Mouse (Mus musculus) heart, embryonic 11.5 days (tissue): Measurements from ENCODE around the gene Dlx5. TPM values are rescaled to one million over a fixed set of nuclear protein-coding genes. Genes with fewer than 3 reads are reported as not detected.

Experiments
- ATAC-seq: fragments of 200-750 bp; cut with Nextera tagmentation; replicated peaks from 2 replicates; pipeline ENCODE4 v1.8.0; 2017; ENCODE audit warnings: moderate library complexity; ENCODE audit not compliant: insufficient number of reproducible peaks, low FRiP score, low TSS enrichment
- H3K27ac ChIP-seq: fragments of 300-500 bp; sonication (generic); 2 replicates; pipeline ENCODE4 v1.5.1; 2014; ENCODE audit warnings: mild to moderate bottlenecking, low read depth, low read length
- H3K27me3 ChIP-seq: fragments of 300-500 bp; sonication (generic); 2 replicates; pipeline ENCODE4 v1.6.1; 2014; ENCODE audit warnings: mild to moderate bottlenecking, low read length, mixed read lengths; ENCODE audit not compliant: control insufficient read depth, insufficient read depth
- H3K36me3 ChIP-seq: fragments of 300-500 bp; sonication (generic); 2 replicates; pipeline ENCODE4 v1.6.1; 2014; ENCODE audit warnings: mild to moderate bottlenecking, low read length, moderate library complexity, mixed read lengths; ENCODE audit not compliant: control insufficient read depth, insufficient read depth
- H3K4me1 ChIP-seq: fragments of 300-500 bp; sonication (generic); 2 replicates; pipeline ENCODE4 v1.6.1; 2014; ENCODE audit warnings: low read length; ENCODE audit not compliant: control insufficient read depth, insufficient read depth
- H3K4me2 ChIP-seq: fragments of 300-500 bp; sonication (generic); 2 replicates; pipeline ENCODE4 v1.6.1; 2014; ENCODE audit warnings: mild to moderate bottlenecking, moderate library complexity
- H3K4me3 ChIP-seq: fragments of 300-500 bp; sonication (generic); 2 replicates; pipeline ENCODE4 v1.5.1; 2014; ENCODE audit warnings: low read depth, low read length
- H3K9ac ChIP-seq: fragments of 300-500 bp; sonication (generic); 2 replicates; pipeline ENCODE4 v1.6.1; 2014; ENCODE audit warnings: mild to moderate bottlenecking, low read depth, low read length, moderate library complexity
- H3K9me3 ChIP-seq: fragments of 300-500 bp; sonication (generic); replicated peaks from 2 replicates; pipeline ENCODE4 v1.6.1; 2016; ENCODE audit warnings: low read length; ENCODE audit not compliant: control insufficient read depth
- WGBS: fragments of 180-500 bp; shearing (Covaris S2); extraction: QIAGEN DNeasy Blood & Tissue Kit; methylation state at CpG from one replicate; pipeline ENCODE4 v1.1.7; 2014; ENCODE audit not compliant: insufficient replicate concordance; 5-methylcytosine and 5-hydroxymethylcytosine counted together
- polyA plus RNA-seq: library from polyadenylated mRNA; unstranded; fragments of >200 nt; fragmentation: Nextera tagmentation; extraction: Ambion mirVana; gene quantifications from 2 replicates; pipeline ENCODE4 v1.2.1, GENCODE M21; 2014

Dlx5 gene
- 0.93 and 1.2 TPM in 2 replicates for polyA plus RNA-seq

GRCm38 (mm10) chr6:6881638-6882190, at the start of gene Dlx5:
Dlx5 (minus strand) TSS chr6:6882085.
- under 1% methylated on average over 40 of the region's 42 CpGs for WGBS
- Histone ChIP-seq H3K27me3 (peaks cover 71% of the 10 kb centered on the region), H3K27ac (no peak within 1 kb of the TSS), H3K4me1 (peaks cover 14% of the 10 kb centered on the region), H3K4me2 (peak within 1 kb of the TSS; percentile 78), H3K36me3 (no peaks in the 10 kb centered on the region), H3K4me3 (peak within 1 kb of the TSS; percentile 55), H3K9ac (peak within 1 kb of the TSS; percentile 23; the same call in 1 of the 2 replicates), H3K9me3 (no peaks in the 10 kb centered on the region)
- ATAC-seq = 0 out of 2 replicates have a peak, but pooled peaks have one; percentile 29

GRCm38 (mm10) chr6:6931507-6931906, 49.6 kb upstream of the Dlx5 start:
- no peak overlapping the region for H3K4me2 ChIP-seq
- H3K27ac ChIP-seq = no peak overlapping the region
- no peaks in the 10 kb centered on the region; the same call in 1 of the 2 replicates for H3K27me3 ChIP-seq
- no peak for ATAC-seq
- H3K4me3 ChIP-seq = no peak overlapping the region
- no peaks in the 10 kb centered on the region for H3K4me1 ChIP-seq
- no peak overlapping the region for H3K9ac ChIP-seq
- H3K36me3 ChIP-seq = no peaks in the 10 kb centered on the region
- WGBS = 58% methylated on average over 4 of the region's 4 CpGs
- no peaks in the 10 kb centered on the region for H3K9me3 ChIP-seq

- Histone ChIP-seq H3K4me1 (no peaks in the 10 kb centered on the region), H3K27ac (no peak overlapping the region), H3K9me3 (no peaks in the 10 kb centered on the region), H3K4me3 (no peak overlapping the region), H3K9ac (no peak overlapping the region), H3K27me3 (no peaks in the 10 kb centered on the region; the same call in 1 of the 2 replicates), H3K36me3 (no peaks in the 10 kb centered on the region), H3K4me2 (no peak overlapping the region)
- no peak for ATAC-seq
- WGBS = 87% methylated on average over 4 of the region's 4 CpGs
These were observed 48.9 kb upstream of the Dlx5 start for GRCm38 (mm10) chr6:6930831-6931230.

GRCm38 (mm10) chr6:6925264-6925663, 43.4 kb upstream of the Dlx5 start:
- no peak for ATAC-seq
- no peaks in the 10 kb centered on the region for H3K4me1 ChIP-seq

GRCm38 (mm10) chr6:6917334-6917733, 35.4 kb upstream of the Dlx5 start:
- Histone ChIP-seq H3K9me3 (no peaks in the 10 kb centered on the region), H3K27me3 (no peaks in the 10 kb centered on the region), H3K4me2 (no peak overlapping the region), H3K4me1 (no peaks in the 10 kb centered on the region), H3K9ac (no peak overlapping the region), H3K36me3 (no peaks in the 10 kb centered on the region), H3K27ac (no peak overlapping the region), H3K4me3 (no peak overlapping the region)
- 86% methylated on average over 4 of the region's 4 CpGs for WGBS
- no peak for ATAC-seq

More at GRCm38 (mm10) chr6:6925264-6925663, 43.4 kb upstream of the Dlx5 start:
- no peaks in the 10 kb centered on the region; the same call in 1 of the 2 replicates for H3K27me3 ChIP-seq
- no peak overlapping the region for H3K9ac ChIP-seq
- H3K4me2 ChIP-seq = no peak overlapping the region
- WGBS = 57% methylated on average over 1 of the region's 1 CpGs
- H3K36me3 ChIP-seq = no peaks in the 10 kb centered on the region
- no peak overlapping the region for H3K4me3 ChIP-seq
- no peak overlapping the region for H3K27ac ChIP-seq
- no peaks in the 10 kb centered on the region for H3K9me3 ChIP-seq

GRCm38 (mm10) chr6:6915526-6915915, 33.6 kb upstream of the Dlx5 start:
- no peak for ATAC-seq
- H3K4me1 ChIP-seq = no peaks in the 10 kb centered on the region
- WGBS = 41% methylated on average over 9 of the region's 9 CpGs
- H3K9ac ChIP-seq = no peak overlapping the region
- H3K27ac ChIP-seq = no peak overlapping the region
- H3K27me3 ChIP-seq = no peaks in the 10 kb centered on the region
- no peaks in the 10 kb centered on the region for H3K36me3 ChIP-seq
- no peak overlapping the region for H3K4me3 ChIP-seq
- H3K9me3 ChIP-seq = no peaks in the 10 kb centered on the region
- no peak overlapping the region for H3K4me2 ChIP-seq

- Histone ChIP-seq H3K36me3 (no peaks in the 10 kb centered on the region), H3K27me3 (no peaks in the 10 kb centered on the region), H3K27ac (no peak overlapping the region), H3K4me3 (no peak overlapping the region), H3K4me2 (no peak overlapping the region), H3K4me1 (no peaks in the 10 kb centered on the region), H3K9me3 (no peaks in the 10 kb centered on the region), H3K9ac (no peak overlapping the region)
- ATAC-seq = no peak
- WGBS = 35% methylated on average over 5 of the region's 5 CpGs
These were observed 33.1 kb upstream of the Dlx5 start for GRCm38 (mm10) chr6:6914849-6915525.

GRCm38 (mm10) chr6:6914304-6914703, 32.4 kb upstream of the Dlx5 start:
- WGBS = 80% methylated on average over 1 of the region's 1 CpGs
- ATAC-seq = no peak

GRCm38 (mm10) chr6:6909586-6909985, 27.7 kb upstream of the Dlx5 start:
- H3K27me3 ChIP-seq = no peaks in the 10 kb centered on the region
- no peaks in the 10 kb centered on the region for H3K9me3 ChIP-seq
- 66% methylated on average over 8 of the region's 8 CpGs for WGBS
- no peaks in the 10 kb centered on the region for H3K4me1 ChIP-seq
- H3K27ac ChIP-seq = no peak overlapping the region
- no peak overlapping the region for H3K9ac ChIP-seq
- H3K4me3 ChIP-seq = no peak overlapping the region
- no peaks in the 10 kb centered on the region for H3K36me3 ChIP-seq
- no peak for ATAC-seq
- no peak overlapping the region for H3K4me2 ChIP-seq

More at GRCm38 (mm10) chr6:6914304-6914703, 32.4 kb upstream of the Dlx5 start:
- Histone ChIP-seq H3K27me3 (no peaks in the 10 kb centered on the region), H3K27ac (no peak overlapping the region), H3K9me3 (no peaks in the 10 kb centered on the region), H3K4me1 (no peaks in the 10 kb centered on the region), H3K4me2 (no peak overlapping the region), H3K9ac (no peak overlapping the region), H3K36me3 (no peaks in the 10 kb centered on the region), H3K4me3 (no peak overlapping the region)
